Mouse (Mus musculus) cerebellum, adult 2 months (tissue): ENCODE measurements around the gene Olfr1340.

ENCODE experiments used
- CTCF ChIP-seq: fragments of 200-500 bp; IDR thresholded peaks from 2 replicates; pipeline ENCODE4 v1.5.1; 2011; ENCODE audit warnings: low read depth, mild to moderate bottlenecking, control low read depth, low read length, moderate library complexity, borderline replicate concordance; ENCODE audit not compliant: insufficient read depth
- POLR2A ChIP-seq: fragments of 200-500 bp; IDR thresholded peaks from 2 replicates; pipeline ENCODE4 v1.6.1; 2011; ENCODE audit warnings: low read length, control low read depth, borderline replicate concordance; ENCODE audit not compliant: insufficient read depth

GRCm38 (mm10) chr4:118711656-118712055, 8.3 kb upstream of the Olfr1340 start:
- no peak for TF ChIP-seq POLR2A
- no peak for TF ChIP-seq CTCF
